Mouse (Mus musculus) thymus, adult 2 months (tissue): Measurements from ENCODE around the gene 9530077C05Rik. TPM values are rescaled to one million over a fixed set of nuclear protein-coding genes. Genes with fewer than 3 reads are reported as not detected.

Source experiments
- DNase-seq: peaks from one replicate; pipeline ENCODE4 v3.0.0; 2021
- H3K27ac ChIP-seq: fragments of 200-500 bp; 2 replicates; pipeline ENCODE4 v1.5.1; 2012; ENCODE audit warnings: low read length, control low read depth; ENCODE audit not compliant: control insufficient read depth, insufficient read depth
- H3K27me3 ChIP-seq: fragments of 200-500 bp; 2 replicates; pipeline ENCODE4 v1.6.1; 2012; ENCODE audit warnings: mild to moderate bottlenecking, low read length, moderate library complexity, mixed read lengths; ENCODE audit not compliant: control insufficient read depth, insufficient read depth
- H3K36me3 ChIP-seq: fragments of 200-500 bp; 2 replicates; pipeline ENCODE4 v1.6.1; 2012; ENCODE audit warnings: mild to moderate bottlenecking, low read length, moderate library complexity; ENCODE audit not compliant: control insufficient read depth, insufficient read depth
- H3K4me1 ChIP-seq: fragments of 200-500 bp; replicated peaks from 2 replicates; pipeline ENCODE4 v1.6.1; 2012; ENCODE audit warnings: low read length; ENCODE audit not compliant: control insufficient read depth, insufficient read depth
- H3K4me3 ChIP-seq: fragments of 200-500 bp; 2 replicates; pipeline ENCODE4 v1.5.1; 2012; ENCODE audit warnings: mild to moderate bottlenecking, low read length, control low read depth, moderate library complexity; ENCODE audit not compliant: control insufficient read depth, insufficient read depth
- CTCF ChIP-seq: fragments of 200-500 bp; IDR thresholded peaks from 2 replicates; pipeline ENCODE4 v1.5.1; 2012; ENCODE audit warnings: mild to moderate bottlenecking, control low read depth, low read length, moderate library complexity, borderline replicate concordance; ENCODE audit not compliant: control insufficient read depth, poor library complexity, insufficient read depth; ENCODE audit errors: extremely low read depth
- POLR2A ChIP-seq: fragments of 200-500 bp; IDR thresholded peaks from 2 replicates; pipeline ENCODE4 v1.6.1; 2012; ENCODE audit warnings: mild to moderate bottlenecking, low read length, control low read depth, moderate library complexity; ENCODE audit not compliant: control insufficient read depth, poor library complexity, insufficient read depth; ENCODE audit errors: extremely low read depth
- WGBS: fragments of 180-500 bp; shearing (Covaris S2); methylation state at CpG from one replicate; pipeline ENCODE4 v1.1.7; 2018; 5-methylcytosine and 5-hydroxymethylcytosine counted together
- polyA plus RNA-seq: library from polyadenylated mRNA; depleted of rRNA; stranded (reverse); fragments of >200 nt; gene quantifications from 2 replicates; pipeline ENCODE4 v1.2.3, GENCODE M21; 2012; rRNA removed

Gene 9530077C05Rik
- polyA plus RNA-seq, 1 experiment, result 2.1 TPM

- Histone ChIP-seq H3K27me3 (no peaks in the 10 kb centered on the region), H3K4me3 (no peak overlapping the region), H3K27ac (no peak overlapping the region), H3K36me3 (no peaks in the 10 kb centered on the region), H3K4me1 (no peaks in the 10 kb centered on the region)
- no peak for DNase-seq
- 98% methylated on average over 8 of the region's 8 CpGs for WGBS
- TF ChIP-seq CTCF, result no peak
- no peak for TF ChIP-seq POLR2A
Observed at GRCm38 (mm10) chr9:22478946-22479345, 67.6 kb downstream of the 9530077C05Rik start.

- no peak overlapping the region for H3K4me3 ChIP-seq
- H3K36me3 ChIP-seq, result no peaks in the 10 kb centered on the region
- no peak for TF ChIP-seq POLR2A
- TF ChIP-seq CTCF, result no peak
- no peak overlapping the region for H3K27ac ChIP-seq
- no peak for DNase-seq
- H3K27me3 ChIP-seq, result no peaks in the 10 kb centered on the region
- 93% methylated on average over 8 of the region's 8 CpGs for WGBS
- no peaks in the 10 kb centered on the region for H3K4me1 ChIP-seq
Observed at GRCm38 (mm10) chr9:22483866-22484561, 72.7 kb downstream of the 9530077C05Rik start.

- Histone ChIP-seq H3K4me1 (no peaks in the 10 kb centered on the region), H3K27ac (no peak overlapping the region), H3K36me3 (no peaks in the 10 kb centered on the region), H3K27me3 (no peaks in the 10 kb centered on the region), H3K4me3 (no peak overlapping the region)
- WGBS, result 86% methylated on average over 12 of the region's 12 CpGs
- TF ChIP-seq CTCF, result no peak
- TF ChIP-seq POLR2A, result no peak
- DNase-seq, result no peak
Observed at GRCm38 (mm10) chr9:22484562-22485308, 73.4 kb downstream of the 9530077C05Rik start.

- H3K4me3 ChIP-seq, result no peak overlapping the region
- H3K36me3 ChIP-seq, result no peaks in the 10 kb centered on the region
- no peaks in the 10 kb centered on the region for H3K27me3 ChIP-seq
- H3K4me1 ChIP-seq, result no peaks in the 10 kb centered on the region
- WGBS, result 94% methylated on average over 7 of the region's 7 CpGs
- DNase-seq, result no peak
- H3K27ac ChIP-seq, result no peak overlapping the region
- TF ChIP-seq CTCF, result no peak
- no peak for TF ChIP-seq POLR2A
Observed at GRCm38 (mm10) chr9:22486211-22486610, 74.9 kb downstream of the 9530077C05Rik start.

GRCm38 (mm10) chr9:22488963-22489362 is 77.7 kb downstream of the 9530077C05Rik start:
- WGBS, result 91% methylated on average over 9 of the region's 9 CpGs
- TF ChIP-seq POLR2A, result no peak
- no peak for TF ChIP-seq CTCF
- no peak for DNase-seq
- no peaks in the 10 kb centered on the region for H3K4me1 ChIP-seq
- no peaks in the 10 kb centered on the region for H3K36me3 ChIP-seq
- no peak overlapping the region for H3K27ac ChIP-seq
- no peaks in the 10 kb centered on the region for H3K27me3 ChIP-seq
- no peak overlapping the region for H3K4me3 ChIP-seq

Other genes with a start within 250 kb of the 9530077C05Rik start
- gene Zfp872, start 223.4 kb upstream of the 9530077C05Rik start, polyA plus RNA-seq, result 0.04 and 0.05 TPM in 2 replicates
- 20.8 and 23.0 TPM in 2 replicates for gene Zfp809, start 185.8 kb upstream of the 9530077C05Rik start, polyA plus RNA-seq
- 0.62 and 0.88 TPM in 2 replicates for gene Zfp599, start 151.6 kb upstream of the 9530077C05Rik start, polyA plus RNA-seq
- 10.9 and 11.5 TPM in 2 replicates for gene Zfp810, start 103.9 kb upstream of the 9530077C05Rik start, polyA plus RNA-seq
- gene Anln, start 22.3 kb upstream of the 9530077C05Rik start, polyA plus RNA-seq, result 11.1 and 11.2 TPM in 2 replicates
- gene Gm17545, start 42.8 kb downstream of the 9530077C05Rik start, polyA plus RNA-seq, result not detected in 2 replicates
- gene Rp9, start 58.2 kb downstream of the 9530077C05Rik start, polyA plus RNA-seq, result 124 and 176 TPM in 2 replicates
- 19.1 and 21.4 TPM in 2 replicates for gene Bbs9, start 64.2 kb downstream of the 9530077C05Rik start, polyA plus RNA-seq